Mouse (Mus musculus): ENCODE data around the gene Etv4.

GRCm38 (mm10) chr11:101820899-101821298 lies 35.7 kb upstream of the Etv4 start:
- TF ChIP-seq CTCF (IDR thresholded peaks at IDR 0.05): peak; percentile 27
- no peak for TF ChIP-seq EP300 (IDR thresholded peaks at IDR 0.05)
